Mouse (Mus musculus) heart, embryonic 16.5 days (tissue): Measurements from ENCODE around the gene Nr1h3. TPM values are rescaled to one million over a fixed set of nuclear protein-coding genes. Genes with fewer than 3 reads are reported as not detected.

ENCODE experiments used
- ATAC-seq: fragments of 200-750 bp; cut with Nextera tagmentation; replicated peaks from 2 replicates; pipeline ENCODE4 v1.8.0; 2017; ENCODE audit warnings: moderate number of reproducible peaks; ENCODE audit not compliant: insufficient read depth, low FRiP score; ENCODE audit errors: extremely low read depth
- H3K27ac ChIP-seq: fragments of 300-500 bp; sonication (generic); 2 replicates; pipeline ENCODE4 v1.5.1; 2014; ENCODE audit warnings: mild to moderate bottlenecking, low read length, control low read depth, moderate library complexity
- H3K27me3 ChIP-seq: fragments of 300-500 bp; sonication (generic); 2 replicates; pipeline ENCODE4 v1.6.1; 2014; ENCODE audit warnings: low read length, mixed read lengths; ENCODE audit not compliant: control insufficient read depth, insufficient read depth
- H3K36me3 ChIP-seq: fragments of 300-500 bp; sonication (generic); 2 replicates; pipeline ENCODE4 v1.6.1; 2014; ENCODE audit not compliant: control insufficient read depth, insufficient read depth
- H3K4me1 ChIP-seq: fragments of 300-500 bp; sonication (generic); 2 replicates; pipeline ENCODE4 v1.6.1; 2014; ENCODE audit warnings: low read length, mixed read lengths; ENCODE audit not compliant: control insufficient read depth, insufficient read depth
- H3K4me2 ChIP-seq: fragments of 300-500 bp; sonication (generic); 2 replicates; pipeline ENCODE4 v1.6.1; 2014; ENCODE audit warnings: low read depth, mild to moderate bottlenecking, control low read depth, low read length
- H3K4me3 ChIP-seq: fragments of 300-500 bp; sonication (generic); 2 replicates; pipeline ENCODE4 v1.5.1; 2014; ENCODE audit warnings: mild to moderate bottlenecking, control low read depth, low read length
- H3K9ac ChIP-seq: fragments of 300-500 bp; sonication (generic); 2 replicates; pipeline ENCODE4 v1.6.1; 2014; ENCODE audit warnings: low read length, control low read depth
- H3K9me3 ChIP-seq: fragments of 300-500 bp; sonication (generic); replicated peaks from 2 replicates; pipeline ENCODE4 v1.6.1; 2016; ENCODE audit warnings: low read length; ENCODE audit not compliant: control insufficient read depth
- WGBS: fragments of 180-500 bp; shearing (Covaris S2); extraction: QIAGEN DNeasy Blood & Tissue Kit; methylation state at CpG from one replicate; pipeline ENCODE4 v1.1.7; 2014; 5-methylcytosine and 5-hydroxymethylcytosine counted together
- polyA plus RNA-seq: library from polyadenylated mRNA; unstranded; fragments of >200 nt; fragmentation: Nextera tagmentation; extraction: Ambion mirVana; gene quantifications from 2 replicates; pipeline ENCODE4 v1.2.1, GENCODE M21; 2015

The Nr1h3 gene
- polyA plus RNA-seq, 1 experiment from 2014 or later, result 4.4 TPM

DNA sequence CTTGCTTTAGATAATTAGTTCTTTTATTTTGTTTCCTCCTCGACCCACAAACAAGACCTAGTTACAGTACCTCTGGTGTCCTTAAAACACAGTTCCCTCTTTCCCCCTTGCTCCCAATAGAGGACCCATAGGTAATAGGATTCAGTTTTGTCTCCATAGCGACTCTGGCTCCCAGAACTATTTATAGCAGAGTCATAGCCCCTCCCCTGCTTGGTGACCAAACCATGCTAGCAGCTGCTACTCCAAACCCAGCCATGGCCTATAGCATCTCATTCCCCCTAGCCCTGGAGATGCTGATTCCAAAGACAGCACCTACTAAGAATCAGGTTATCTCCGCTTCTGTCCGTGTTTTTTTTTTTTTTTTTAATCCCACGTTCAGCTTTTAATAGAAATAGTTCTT, 21.9 kb downstream of the Nr1h3 start:
- 57% methylated on average over 5 of the region's 5 CpGs for WGBS
- no peak overlapping the region for H3K4me2 ChIP-seq

DNA sequence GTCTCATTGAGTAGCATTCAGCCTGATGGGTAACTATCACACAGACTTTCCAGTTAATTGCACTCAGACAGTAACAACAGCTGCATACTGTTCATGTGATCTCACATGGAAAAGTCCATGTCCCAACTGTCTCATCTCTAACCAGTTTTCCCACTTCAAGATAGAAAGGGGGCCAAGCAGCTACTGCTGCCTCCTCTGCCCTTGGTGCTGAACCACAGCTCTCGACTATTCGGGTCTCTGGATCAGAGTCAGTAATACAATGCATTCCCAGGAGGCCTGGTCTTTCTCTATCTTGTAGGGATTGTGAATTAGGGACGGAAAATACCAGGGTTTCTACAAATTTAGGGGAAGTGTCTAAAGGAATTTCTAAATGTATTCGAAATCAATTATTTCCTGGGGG, 22.8 kb downstream of the Nr1h3 start:
- 32% methylated on average over 4 of the region's 4 CpGs for WGBS

More for the DNA sequence above, 21.9 kb downstream of the Nr1h3 start:
- Histone ChIP-seq H3K9ac (no peak overlapping the region), H3K4me3 (no peak overlapping the region), H3K27me3 (no peaks in the 10 kb centered on the region), H3K4me1 (peaks cover 9% of the 10 kb centered on the region), H3K27ac (no peak overlapping the region), H3K9me3 (no peaks in the 10 kb centered on the region), H3K36me3 (peaks cover 5% of the 10 kb centered on the region)
- ATAC-seq, result no peak

DNA sequence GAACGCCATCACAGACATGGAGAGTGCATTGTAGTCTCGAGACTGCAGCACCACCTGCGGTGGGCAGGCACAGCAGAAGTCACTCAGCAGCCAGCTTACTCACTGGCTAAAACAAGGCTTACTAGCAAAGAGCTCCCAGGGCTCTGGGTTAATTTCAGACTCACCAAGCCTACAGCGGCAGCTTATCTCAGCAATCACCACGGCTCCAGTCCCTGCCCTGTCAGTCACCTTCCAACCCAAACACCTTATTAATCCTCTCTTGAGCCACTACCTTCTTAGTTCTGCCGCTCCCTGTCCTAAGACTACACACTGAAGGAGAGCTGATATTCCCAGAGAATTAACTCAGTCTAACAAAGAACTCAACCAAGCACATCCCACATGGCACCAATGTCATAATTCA, 26.4 kb downstream of the Nr1h3 start:
- Histone ChIP-seq H3K36me3 (peaks cover 11% of the 10 kb centered on the region), H3K27ac (no peak overlapping the region), H3K4me3 (no peak overlapping the region), H3K9ac (no peak overlapping the region), H3K4me1 (0 out of 2 replicates have a peak, but pooled peaks cover 3% of the 10 kb centered on the region), H3K9me3 (no peaks in the 10 kb centered on the region), H3K27me3 (no peaks in the 10 kb centered on the region), H3K4me2 (no peak overlapping the region)
- 56% methylated on average over 6 of the region's 6 CpGs for WGBS
- ATAC-seq, result no peak

More for the DNA sequence above, 22.8 kb downstream of the Nr1h3 start:
- Histone ChIP-seq H3K9ac (no peak overlapping the region), H3K36me3 (peaks cover 5% of the 10 kb centered on the region), H3K4me3 (no peak overlapping the region), H3K27me3 (no peaks in the 10 kb centered on the region), H3K27ac (no peak overlapping the region), H3K4me1 (peaks cover 12% of the 10 kb centered on the region), H3K9me3 (no peaks in the 10 kb centered on the region), H3K4me2 (no peak overlapping the region)
- no peak for ATAC-seq

DNA sequence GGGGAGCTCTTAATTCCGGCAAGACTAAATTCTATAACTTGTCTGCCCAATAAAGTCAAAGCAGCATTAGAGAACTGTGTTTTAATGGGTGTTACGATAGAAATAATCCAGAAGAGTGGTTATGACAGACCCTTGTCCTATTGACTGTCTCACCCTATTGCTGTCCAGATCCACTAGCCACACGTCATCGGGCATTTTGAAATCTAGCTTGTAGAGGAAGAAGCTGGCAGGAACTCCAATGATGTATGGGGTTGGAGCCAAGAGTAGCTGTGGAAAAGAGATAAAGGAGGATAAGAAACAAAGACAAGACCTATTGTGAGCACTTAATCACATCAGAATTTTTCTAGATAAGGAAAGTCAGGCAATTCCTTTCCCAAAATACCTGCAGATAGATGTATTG, 27.1 kb downstream of the Nr1h3 start:
- no peak for ATAC-seq
- Histone ChIP-seq H3K4me1 (0 out of 2 replicates have a peak, but pooled peaks cover 3% of the 10 kb centered on the region), H3K9me3 (no peaks in the 10 kb centered on the region), H3K36me3 (peaks cover 11% of the 10 kb centered on the region), H3K27ac (no peak overlapping the region), H3K27me3 (no peaks in the 10 kb centered on the region), H3K4me3 (no peak overlapping the region), H3K9ac (no peak overlapping the region), H3K4me2 (no peak overlapping the region)
- WGBS, result 54% methylated on average over 4 of the region's 4 CpGs

DNA sequence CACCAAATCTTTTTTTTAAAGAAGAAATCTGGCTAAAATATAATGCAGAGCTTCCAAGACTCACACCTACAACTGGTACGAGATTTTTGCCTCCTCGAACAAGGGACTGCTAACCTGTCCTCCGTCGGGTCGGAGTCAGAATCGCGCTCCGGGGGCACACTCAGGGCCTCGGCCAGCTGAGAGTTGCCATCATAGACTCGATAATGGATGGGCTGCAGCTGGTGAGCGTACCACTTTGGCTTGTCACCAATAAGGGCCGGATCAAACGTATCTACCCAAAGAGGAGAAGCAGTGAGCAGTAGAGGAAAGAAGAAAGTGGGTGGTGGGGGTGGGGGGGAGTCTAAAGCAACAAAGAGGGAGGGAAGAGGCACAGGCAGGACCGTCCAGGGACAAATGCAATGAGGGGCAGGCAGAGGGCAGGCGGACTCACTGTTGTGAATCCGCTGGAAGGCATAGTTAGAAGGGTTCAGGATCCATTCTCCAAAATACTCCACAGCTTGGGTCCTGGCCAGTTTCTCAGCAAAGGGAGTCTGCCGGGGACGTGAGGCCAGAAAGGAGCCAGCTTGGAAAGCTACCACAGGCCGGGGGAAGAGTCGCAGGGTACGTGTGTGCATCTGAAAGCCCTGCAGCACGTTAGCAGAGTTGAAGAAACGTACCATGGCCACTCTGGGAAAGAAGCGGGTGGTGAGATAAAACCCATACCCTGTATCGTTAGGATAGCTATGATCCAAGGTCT, 32.9 kb downstream of the Nr1h3 start:
- peaks cover 12% of the 10 kb centered on the region for H3K36me3 ChIP-seq
- no peak overlapping the region for H3K4me3 ChIP-seq
- no peak overlapping the region for H3K27ac ChIP-seq
- H3K4me1 ChIP-seq, result peaks cover 3% of the 10 kb centered on the region; the same call in 1 of the 2 replicates
- no peaks in the 10 kb centered on the region for H3K9me3 ChIP-seq
- no peak overlapping the region for H3K9ac ChIP-seq
- no peak for ATAC-seq
- 60% methylated on average over 25 of the region's 25 CpGs for WGBS
- no peaks in the 10 kb centered on the region for H3K27me3 ChIP-seq
- no peak overlapping the region for H3K4me2 ChIP-seq

DNA sequence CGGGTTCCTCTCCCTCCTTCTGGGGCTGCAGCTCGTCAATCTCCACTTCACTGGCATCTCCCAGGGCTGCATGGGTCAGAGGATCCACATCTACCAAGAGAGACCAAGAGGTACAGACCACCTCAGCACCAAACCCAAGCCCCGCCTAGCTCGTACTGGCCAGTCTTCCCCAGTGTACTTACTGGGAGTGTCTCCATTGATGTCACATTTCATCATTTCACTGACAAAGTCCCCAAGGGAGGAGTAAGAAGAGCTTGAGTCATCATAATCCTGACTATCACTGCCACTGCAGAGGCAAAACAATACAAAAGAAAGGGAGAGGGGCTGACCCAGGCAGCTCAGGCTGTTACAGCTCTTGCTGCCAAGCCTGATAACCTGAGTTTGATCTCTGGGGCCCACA, 35.0 kb downstream of the Nr1h3 start:
- H3K27ac ChIP-seq, result no peak overlapping the region
- no peak overlapping the region for H3K4me2 ChIP-seq
- peaks cover 6% of the 10 kb centered on the region; the same call in 1 of the 2 replicates for H3K4me1 ChIP-seq
- H3K27me3 ChIP-seq, result no peaks in the 10 kb centered on the region
- H3K9me3 ChIP-seq, result no peaks in the 10 kb centered on the region
- H3K9ac ChIP-seq, result no peak overlapping the region
- WGBS, result 57% methylated on average over 4 of the region's 4 CpGs
- H3K36me3 ChIP-seq, result peaks cover 11% of the 10 kb centered on the region
- H3K4me3 ChIP-seq, result no peak overlapping the region
- ATAC-seq, result no peak

DNA sequence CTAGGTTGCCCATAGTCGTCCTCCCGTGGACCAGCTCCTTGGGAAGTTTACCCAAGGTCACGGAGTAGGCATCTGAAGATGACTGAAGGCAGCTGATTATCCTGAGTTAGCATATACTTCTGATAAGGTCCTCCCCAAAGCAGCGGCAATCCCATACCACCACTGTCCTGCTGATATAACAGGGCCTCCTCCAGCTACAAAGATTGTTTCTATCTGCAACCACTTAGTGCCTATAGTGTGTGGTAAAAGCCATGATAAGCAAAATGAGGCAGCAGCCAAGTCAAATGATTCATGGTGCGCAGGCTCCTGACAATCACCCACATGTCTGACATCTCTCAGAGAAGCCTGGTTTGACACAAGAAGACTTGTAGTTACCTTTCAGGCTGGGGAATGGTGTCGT, 37.6 kb downstream of the Nr1h3 start:
- Histone ChIP-seq H3K4me2 (no peak overlapping the region), H3K27ac (no peak overlapping the region), H3K4me1 (peaks cover 16% of the 10 kb centered on the region), H3K27me3 (no peaks in the 10 kb centered on the region), H3K4me3 (no peak overlapping the region), H3K9ac (no peak overlapping the region), H3K36me3 (peaks cover 8% of the 10 kb centered on the region), H3K9me3 (no peaks in the 10 kb centered on the region)
- WGBS, result 41% methylated on average over 6 of the region's 6 CpGs
- no peak for ATAC-seq

DNA sequence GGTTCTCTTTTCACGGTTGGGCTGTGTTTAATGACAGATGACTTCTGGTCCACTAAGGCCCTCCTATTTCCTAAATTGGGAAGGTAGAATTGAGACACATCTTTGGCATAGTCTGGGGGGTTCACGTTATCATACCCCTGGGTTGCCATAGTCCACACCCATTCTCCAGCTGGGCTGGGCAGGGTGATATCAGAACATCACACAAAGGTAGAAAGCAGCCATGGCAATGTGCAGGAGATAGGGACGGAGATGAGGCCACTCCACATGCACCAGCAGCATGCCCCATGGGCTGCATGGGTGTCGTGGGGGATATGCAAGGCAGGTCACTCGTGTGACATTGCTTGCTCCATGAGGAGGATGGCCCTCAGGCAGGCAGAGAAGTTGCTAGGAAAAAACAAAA, 39.1 kb downstream of the Nr1h3 start:
- peaks cover 19% of the 10 kb centered on the region for H3K4me1 ChIP-seq
- WGBS, result 86% methylated on average over 5 of the region's 5 CpGs
- H3K9ac ChIP-seq, result no peak overlapping the region
- no peak overlapping the region for H3K4me2 ChIP-seq
- H3K4me3 ChIP-seq, result no peak overlapping the region
- no peaks in the 10 kb centered on the region for H3K27me3 ChIP-seq
- no peaks in the 10 kb centered on the region for H3K9me3 ChIP-seq
- no peak overlapping the region for H3K27ac ChIP-seq
- ATAC-seq, result no peak
- peaks cover 8% of the 10 kb centered on the region for H3K36me3 ChIP-seq

DNA sequence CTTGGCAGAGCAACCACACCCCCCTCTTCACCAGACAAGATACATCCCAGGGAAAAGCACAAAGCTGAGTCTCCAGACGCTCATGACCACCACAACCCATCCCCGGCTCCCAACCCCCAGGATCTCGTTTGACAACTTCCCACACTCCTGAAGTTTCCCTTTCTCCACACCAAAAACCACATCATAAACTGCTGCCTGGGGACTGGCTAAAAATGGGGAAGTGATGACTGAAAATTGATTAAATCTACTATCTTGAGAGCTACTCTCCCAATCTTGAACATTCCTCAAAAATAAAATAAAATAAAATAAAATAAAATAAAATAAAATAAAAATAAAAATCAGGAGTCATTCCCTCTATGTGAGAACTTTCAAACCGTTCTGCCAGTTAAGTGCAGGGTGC, 39.7 kb downstream of the Nr1h3 start:
- peaks cover 19% of the 10 kb centered on the region for H3K4me1 ChIP-seq
- ATAC-seq, result no peak

More for the DNA sequence above, 39.7 kb downstream of the Nr1h3 start:
- Histone ChIP-seq H3K27me3 (no peaks in the 10 kb centered on the region), H3K4me3 (no peak overlapping the region), H3K9ac (no peak overlapping the region), H3K9me3 (no peaks in the 10 kb centered on the region), H3K36me3 (peaks cover 9% of the 10 kb centered on the region), H3K4me2 (no peak overlapping the region), H3K27ac (no peak overlapping the region)
- 78% methylated on average over 4 of the region's 4 CpGs for WGBS
